Mouse (Mus musculus) brain, embryonic 18.5 days (tissue): ENCODE results near the gene B3galt1.
A peak's percentile ranks its signal among the peaks of the same experiment; 100 is the strongest.

Experiments
- DNase-seq: peaks from one replicate; pipeline ENCODE4 v3.0.0-alpha.2; 2012; ENCODE audit warnings: low read depth, low spot score

B3galt1 gene

DNA sequence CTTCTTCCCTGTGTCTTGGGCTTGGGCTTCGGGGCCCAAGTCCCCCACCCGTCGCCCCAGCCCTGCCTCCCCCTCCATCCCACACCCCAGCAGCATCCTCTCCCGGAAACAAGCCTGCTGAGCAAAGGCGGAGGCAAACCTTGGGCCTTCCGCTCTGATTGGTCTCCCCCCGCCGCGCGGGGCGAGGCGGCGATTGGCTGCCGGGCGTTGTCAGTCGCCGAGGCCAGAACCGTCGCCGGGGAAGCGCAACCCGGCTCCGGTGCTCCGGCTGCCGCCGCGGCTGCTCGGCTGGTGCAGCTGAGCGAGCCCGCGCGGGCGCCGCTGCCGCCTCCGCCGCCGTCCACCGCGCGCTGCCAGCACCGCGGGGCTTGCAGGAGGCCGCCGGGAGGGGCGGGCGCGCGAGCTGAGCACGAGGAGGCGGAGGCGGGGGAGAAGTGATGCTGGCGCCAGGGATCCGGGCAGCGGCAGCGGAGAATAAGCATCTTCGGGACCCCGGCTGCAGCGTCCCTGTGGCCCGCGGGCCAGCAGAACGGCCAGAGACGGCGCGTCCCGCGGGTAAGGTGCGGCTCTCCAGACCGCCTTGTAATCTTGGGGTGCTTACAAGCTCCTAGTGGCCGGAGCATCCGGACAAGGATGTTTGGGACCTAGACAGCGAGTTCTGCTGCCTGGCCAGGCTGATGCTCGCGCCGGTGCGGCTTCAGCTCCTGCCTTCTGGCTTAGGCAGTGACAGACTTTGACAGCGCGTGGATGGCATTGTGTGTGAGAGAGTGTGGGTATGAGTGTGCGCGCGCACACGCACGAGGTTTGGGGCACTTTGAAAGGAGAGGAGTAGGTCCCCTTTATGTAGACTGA, at the start of gene B3galt1:
Gene B3galt1, plus strand, starts transcription at position 392 of the 852 bp plus-strand sequence.
- DNase-seq: peak; percentile 90

DNA sequence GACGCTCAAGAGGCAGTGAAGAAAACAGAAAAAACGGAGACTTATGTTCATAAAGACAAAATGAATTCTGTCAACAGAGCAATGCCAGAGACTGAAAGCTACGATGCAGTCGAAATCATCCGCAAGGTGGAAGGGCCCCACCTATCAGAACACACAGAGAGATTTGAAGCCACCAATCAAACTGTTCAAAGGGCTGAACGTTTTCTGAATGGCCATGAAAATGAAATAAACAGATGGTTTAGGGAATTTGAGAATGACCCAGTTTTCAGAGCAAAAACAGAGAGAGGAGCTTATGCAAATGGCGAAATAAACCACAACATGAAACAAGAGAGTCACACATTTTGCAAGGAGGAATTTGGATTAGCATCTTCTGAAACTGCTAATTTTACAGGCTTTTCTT, 49.3 kb upstream of the B3galt1 start:
- DNase-seq: no peak

DNA sequence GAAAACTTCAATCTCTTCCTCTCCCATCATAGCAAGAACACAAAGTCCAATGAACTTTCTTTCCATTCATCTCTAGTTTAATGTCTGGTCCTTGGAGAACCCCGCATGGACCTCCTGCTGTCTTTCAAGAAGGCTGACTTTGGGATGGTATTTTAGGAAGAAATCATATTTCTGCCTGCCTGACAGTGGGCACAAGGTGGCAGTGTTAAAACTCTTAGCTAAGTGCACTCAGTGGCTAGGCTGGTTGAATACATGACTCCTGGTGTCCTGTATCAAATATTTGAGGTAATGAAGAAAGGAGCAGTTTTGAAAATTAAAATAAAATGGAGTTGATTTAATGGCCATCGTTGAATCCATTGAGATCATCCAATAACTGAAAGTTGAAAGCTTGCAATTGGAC, 30.3 kb upstream of the B3galt1 start:
- DNase-seq: no peak

DNA sequence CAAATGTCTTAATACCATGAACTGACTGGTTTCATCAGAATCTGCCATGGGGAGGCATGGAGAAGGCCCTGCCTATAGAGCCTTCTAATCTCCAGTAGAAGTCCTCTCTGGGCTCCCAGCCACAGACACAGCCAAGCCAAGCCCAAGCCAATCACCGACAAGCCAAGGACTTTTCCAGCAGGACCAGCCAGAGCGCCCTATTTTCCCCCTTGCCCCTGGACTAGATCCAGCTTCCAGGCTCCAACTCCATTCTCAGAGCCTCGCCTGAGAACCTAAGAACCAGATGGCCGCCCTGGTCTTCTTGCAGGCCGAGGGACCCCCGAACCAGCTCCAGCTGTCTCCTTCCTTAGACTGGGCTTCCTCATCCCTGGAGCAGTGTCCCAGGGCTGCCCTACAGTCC, 26.2 kb upstream of the B3galt1 start:
- no peak for DNase-seq

DNA sequence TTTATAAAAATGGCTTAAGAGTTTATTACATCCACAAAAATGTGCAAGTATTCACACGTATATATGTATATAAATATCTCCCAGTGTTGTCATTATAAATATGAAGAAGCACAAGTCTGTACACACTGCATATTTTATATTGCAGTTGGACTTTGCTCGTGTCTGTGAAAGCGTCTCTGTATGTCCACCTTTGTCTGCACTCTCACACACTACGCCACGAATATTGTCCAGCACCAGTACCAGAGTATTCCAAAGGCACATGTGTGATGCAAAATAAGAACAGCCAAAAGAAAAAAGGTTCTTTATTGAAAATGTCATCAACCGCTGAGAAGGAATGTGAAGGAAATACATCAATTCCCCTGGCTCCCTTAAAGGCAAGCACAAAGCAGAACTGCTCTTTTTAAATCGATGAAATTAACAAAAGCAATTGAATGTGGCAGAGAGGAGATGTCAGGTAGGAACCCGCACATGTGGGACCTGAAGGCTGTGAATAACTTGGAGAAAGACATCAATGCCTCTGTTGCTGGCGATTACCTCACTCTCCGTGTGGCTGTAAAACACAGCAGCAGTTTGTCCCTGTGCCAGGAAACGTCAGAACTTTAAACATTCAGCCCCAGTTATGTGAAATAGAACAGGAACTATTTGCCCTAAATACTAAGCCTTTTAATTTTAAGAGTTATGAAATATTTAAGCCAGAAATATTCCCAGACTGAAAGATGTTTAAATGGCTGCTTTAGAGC, 23.5 kb upstream of the B3galt1 start:
- no peak for DNase-seq

DNA sequence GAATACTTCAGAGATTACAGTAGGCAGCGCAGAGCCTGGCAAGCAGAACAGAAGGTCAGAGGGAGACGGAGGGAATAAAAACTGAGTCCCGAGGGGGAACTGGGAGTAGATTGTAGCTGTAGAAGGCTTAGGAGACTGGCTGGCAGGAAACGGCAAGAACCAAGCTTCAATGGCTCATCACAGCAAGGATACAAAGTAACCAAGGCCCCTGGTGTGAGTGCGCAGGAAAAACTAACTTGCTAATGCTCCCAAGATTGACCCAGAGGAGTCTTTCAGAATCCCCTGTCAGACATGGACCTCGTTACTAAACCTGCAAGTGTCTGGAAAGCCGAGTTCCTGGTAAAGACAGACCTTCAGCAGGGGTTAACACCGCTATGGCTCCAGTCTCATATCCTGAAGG, 21.2 kb upstream of the B3galt1 start:
- no peak for DNase-seq

DNA sequence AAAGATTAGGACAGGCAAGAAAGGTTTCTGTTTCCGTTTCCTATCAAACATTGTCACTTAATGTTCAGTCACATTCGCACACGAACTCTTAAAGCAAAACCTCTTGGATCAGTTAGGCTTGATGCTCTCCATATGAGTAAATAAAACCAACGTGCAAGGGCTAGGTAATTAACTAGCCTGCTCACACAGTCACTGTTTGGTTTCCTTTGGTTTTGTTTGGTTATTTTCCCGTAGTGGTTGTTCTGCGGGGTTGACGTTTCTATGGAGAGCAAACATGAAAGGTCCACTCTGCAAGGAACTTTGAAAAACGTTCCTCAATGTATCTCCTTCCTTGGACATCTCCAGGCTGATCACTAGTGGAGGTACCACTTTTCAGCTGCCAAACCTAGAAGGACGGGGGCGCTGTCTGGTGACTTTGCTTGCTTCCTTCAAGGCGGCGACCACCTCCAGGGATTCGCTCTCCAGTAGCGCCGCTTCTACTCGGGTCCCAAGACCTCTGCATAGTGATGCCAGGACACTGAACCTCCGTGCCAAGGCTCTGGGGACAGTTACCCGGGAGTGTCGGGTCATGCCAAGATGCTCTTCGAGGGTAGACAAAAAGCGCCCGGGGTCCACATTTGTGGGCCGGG, 706 bp upstream of the B3galt1 start:
- DNase-seq: peak; percentile 62

DNA sequence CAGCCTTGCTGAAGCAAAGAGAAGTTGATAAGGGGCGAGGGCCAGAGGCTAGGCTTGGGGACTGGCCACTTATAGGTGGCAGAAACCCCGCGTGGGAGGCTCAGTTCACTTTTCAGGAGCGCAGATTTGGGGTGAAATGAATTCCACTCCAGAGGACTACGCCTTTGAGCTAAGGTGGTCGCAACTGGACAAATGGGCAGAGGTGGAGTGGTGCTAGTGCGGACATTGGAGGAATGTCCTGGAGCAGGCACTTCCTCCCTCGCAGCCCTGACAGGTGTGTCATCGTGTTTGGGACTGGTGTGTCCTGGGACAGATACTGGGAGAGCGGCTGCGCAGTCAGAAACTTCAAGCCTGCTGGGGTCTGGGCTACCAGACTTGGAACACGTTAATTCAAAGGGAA, 895 bp downstream of the B3galt1 start:
- no peak for DNase-seq

DNA sequence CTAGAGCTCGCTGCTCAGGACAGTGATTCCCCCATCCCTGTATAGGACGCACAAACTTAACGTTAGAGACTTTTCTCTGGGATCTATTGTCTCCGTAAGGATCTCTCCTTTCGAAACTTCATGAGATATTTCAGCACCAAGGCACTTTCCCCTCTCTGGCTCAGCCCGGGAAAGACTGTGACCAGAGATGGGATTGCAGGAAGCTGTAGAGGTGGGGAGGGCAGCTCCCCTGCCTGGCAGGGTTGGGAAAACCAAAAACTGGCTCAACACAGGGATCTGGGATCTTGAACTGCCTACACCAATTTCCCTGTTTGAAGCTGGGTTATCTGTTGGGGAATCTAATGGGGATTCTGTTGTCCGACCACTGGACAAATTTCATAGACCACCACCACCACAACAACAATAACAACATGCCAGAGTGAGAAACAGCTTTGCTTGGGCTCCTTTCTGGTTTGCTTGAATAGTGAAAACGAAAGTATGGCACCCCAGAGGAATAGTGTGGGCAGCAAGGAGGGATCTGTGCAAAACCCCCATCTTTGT, 1.5 kb downstream of the B3galt1 start:
- DNase-seq: no peak

DNA sequence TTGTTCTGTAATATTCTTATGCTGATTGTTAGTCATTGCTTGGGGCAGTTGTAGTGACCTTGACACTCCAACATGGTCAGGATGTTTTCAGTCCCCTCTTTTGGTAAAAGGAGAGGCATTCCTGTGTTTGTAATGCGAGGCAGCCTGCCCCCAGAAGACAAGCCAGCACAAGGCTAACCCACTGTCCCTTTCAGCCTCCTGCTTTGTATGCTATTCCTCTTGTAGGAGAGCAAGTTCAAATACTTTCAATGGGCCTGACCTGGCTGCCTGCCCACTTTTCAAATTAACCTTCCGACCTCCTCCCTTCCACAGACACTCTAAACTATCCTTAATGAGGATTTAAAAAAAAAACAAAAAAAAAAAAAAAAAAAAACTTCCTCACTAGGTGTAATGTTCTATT, 11.0 kb downstream of the B3galt1 start:
- no peak for DNase-seq

DNA sequence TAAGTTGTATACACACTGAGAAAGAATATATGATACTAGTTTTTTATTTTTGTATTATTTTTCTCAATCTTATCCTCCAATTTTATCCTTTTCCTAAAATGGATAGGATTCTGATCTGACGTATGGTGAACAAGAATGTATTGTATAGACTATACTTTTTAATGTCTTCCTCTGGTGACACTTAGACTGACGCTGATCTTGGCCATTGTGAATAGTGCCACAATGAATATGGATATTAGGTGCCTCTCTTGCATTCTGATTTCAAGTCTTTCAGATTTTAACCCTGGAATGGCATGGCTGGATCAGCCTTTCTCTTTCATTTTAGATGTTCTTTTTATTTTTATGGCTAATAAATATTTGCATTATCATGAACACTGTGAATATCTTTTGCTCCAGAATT, 17.4 kb downstream of the B3galt1 start:
- DNase-seq: no peak

DNA sequence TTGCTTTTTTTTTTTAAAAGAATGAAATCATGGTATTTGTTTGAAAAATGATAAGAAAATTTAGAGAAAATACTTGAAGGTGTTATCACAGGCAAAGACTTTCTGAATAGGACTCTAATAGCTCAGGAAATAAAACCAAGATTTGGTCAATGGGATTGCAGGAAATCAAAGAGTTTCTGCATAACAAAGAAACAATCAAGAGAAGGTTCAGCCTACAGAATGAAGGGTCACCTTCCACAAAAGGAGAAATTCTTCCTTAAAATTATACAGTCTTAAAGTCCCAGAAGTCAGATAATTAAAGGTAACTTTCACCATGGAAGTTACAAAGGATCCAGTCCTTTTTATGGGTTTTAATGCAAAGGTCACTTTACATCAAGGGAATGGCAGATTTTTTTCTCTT, 24.7 kb downstream of the B3galt1 start:
- no peak for DNase-seq

DNA sequence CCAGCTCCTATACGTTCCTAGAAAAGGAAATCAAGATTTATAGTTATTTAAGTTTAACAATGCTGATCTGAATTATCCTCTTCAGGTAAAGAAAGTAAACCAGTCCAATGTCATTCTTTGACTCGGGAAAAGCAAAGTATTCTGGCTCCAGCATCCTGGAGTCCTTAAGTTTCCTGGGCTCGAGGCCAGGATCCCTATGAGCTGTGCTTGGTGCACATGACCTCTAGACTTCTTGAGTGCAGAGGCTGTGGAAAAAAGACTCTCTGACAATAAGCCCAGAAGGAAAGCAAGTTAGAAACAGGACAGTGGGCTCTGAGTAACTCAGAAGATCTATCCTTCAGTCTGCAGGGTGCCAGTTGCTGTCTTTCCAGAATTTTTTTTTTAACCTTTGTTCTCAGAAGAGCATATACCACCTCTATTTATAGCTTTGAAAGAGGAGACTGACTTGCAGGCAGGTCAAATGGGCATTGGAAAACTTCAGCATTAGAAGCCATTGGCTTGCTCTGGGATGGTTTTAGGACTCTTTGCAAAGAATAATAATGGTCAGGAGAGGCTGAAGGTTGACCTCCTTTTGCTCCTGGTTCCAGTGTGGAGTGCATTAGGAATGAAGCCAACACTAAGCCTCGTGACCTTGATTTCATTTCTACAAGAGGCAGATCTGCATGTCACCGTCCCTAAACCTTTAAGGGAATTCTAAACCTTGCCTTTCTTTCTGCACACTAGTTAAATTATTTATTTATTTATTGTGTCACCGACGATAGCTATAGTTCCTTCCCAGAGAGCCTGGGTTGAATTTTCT, 26.4 kb downstream of the B3galt1 start:
- no peak for DNase-seq

DNA sequence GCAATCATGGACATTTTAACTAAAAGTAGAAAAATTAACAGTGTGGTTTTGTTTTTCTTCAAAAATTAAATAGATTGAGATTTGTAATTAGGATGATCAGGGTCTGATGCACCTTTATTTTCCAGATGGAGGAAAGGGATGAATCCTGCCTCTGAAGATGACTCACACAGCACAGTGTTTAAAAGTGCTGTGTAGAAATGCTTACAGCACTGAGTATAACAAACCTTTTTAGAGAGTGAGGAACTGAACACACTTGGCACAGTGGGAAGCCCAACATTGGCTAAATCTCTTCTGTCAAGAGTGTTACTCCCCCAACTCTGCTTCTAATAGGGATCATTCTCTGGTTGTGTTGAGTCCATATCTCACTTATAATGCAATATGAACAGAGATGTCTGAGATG, 57.2 kb downstream of the B3galt1 start:
- no peak for DNase-seq

DNA sequence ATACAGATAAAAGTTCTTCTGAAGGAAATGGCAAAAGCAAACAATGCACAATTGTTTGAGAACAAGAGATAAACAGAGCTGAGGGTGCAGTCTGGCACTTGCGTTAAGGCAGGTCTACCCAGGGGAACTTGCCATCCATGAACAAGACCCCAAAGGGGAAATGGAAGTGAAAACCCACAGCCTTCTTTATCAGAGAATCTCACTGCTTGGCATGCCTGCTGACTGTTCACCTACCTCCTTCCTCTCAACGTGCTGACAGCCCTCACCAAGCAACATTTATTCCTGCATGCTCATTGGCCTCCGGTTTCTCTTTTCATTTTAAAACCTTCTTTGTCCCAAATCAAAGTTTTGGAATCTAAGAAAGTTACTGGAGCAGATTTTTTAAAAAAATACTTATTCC, 62.0 kb downstream of the B3galt1 start:
- no peak for DNase-seq

DNA sequence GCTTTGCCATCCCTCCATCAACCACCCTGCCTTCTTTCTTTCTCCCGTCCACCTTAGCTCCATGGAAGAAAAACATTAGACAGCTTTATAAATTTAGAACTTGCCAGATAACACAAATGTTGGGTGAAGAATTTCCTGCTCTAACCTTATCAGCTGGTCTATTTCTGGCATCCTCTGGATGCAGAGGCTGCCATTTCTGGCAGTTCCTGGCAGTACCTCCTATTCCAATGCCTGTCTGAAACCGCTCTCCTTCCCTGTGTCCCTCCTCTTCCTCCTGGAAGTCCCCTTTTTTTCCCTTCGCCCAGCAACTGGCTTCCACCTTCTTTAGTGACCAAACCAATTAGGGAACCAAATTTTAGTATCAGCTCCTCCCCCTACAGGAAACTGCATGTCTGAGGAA, 62.6 kb downstream of the B3galt1 start:
- no peak for DNase-seq

DNA sequence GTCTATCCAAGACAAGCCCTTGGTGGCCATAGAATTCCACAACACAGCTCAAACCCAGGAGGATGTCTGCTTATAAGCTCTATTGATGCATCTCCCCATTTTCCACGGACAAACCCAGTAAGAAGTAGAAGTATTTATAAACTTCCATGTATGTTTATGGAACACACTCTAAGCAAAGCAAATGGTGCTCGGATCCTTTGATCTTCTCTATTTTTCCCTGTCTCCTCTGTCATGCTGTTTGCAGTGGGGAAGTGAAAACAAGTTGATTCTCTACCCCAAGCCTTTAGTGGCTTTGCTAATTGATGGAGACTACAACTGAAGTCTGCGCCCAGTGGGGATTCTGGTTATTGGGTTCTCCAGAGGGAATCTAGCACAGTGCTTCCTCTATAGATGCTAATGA, 89.2 kb downstream of the B3galt1 start:
- DNase-seq: no peak

DNA sequence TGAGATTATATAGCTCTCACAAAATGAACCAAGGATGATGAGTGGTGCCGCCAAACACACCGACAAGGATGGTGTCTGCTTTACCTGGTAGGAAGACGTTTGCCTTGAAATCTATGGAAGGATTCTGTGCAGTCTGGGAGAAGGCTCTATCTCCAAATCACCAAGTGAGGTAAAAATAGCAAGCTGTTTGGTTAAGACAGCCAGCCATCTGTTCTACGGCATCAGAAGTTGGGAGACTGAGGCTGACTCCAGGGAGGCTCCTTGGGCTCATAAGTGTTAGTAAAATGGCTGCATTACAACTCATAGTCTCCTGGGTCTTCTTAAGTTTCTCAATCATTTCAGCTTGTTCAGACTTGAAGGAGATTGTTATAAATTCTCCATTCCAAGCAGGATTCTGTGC, 91.7 kb downstream of the B3galt1 start:
- DNase-seq: peak; percentile 37

DNA sequence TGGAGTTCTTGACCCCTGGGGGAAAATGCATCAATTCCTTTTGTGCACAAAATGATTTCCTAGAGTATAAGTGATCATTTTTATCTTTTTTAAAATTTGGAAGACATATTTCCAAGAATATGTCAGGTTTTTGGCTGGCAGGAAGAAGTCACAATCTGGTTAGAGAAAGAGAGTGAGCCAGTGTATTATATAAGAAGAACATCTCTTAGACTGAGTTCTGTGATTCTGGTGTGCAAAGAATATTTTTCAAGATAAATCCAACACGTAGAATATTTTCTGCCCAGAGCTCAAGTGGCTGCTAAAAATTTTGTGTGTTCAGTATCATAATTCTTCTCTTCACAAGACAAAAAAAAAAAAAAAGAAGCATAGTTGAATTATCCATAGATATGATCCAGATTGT, 92.4 kb downstream of the B3galt1 start:
- peak; percentile 26 for DNase-seq

DNA sequence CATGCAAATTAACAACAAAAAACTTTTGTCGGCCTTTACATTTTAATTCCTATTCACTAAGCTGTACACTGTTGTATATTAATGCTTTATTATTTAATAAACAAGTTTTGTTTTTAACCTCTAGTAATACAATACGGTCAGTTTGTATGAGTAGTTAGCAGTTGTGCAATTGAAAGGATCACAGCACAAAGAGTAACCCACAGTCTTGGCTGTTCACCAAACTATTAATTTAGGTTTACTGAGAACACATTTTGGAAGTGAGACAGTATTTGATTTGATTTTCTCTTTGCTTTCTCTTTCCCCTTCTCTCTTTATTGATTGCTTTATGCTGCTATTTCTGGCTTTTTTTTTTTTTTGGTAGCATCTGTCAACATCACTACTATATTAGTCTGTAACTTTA, 106.0 kb downstream of the B3galt1 start:
- no peak for DNase-seq

DNA sequence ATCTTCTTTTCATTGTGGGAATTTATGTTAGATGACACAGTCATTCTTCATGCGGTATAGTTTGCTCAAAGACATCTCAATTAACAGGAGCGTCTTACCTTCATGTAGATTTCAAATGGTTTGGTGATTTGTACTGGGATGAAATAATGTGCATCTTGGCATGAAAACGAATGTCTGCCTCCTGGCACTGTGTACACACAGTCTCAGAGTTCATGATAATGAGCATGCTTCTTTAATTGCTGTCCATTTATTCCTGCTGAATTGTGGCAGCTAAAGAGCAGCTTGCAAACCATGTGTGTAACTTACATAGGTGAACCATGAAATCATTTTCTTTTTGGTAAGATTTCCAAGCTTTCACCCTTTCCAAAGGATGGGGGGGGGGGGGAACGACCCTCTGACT, 112.0 kb downstream of the B3galt1 start:
- no peak for DNase-seq

DNA sequence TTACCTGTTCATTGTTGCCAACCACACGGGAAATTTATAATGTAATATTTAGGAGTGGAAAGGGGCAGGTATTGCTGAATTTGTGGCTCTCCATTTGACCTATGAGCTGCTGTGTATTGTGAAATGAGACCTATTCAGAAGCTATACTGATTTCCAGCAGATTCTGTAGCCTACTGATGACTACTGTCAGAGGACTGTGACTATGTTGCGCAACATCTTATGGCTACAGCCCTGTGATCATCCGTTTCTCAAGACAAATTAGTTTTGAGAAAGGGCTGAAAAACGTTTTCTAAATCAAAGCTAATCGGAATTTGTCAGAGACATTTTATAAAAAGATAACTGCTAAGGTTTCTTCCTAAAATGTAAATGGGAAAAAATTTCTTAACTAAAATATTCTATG, 158.6 kb downstream of the B3galt1 start:
- DNase-seq: no peak
